Mouse (Mus musculus) kidney, postnatal 0 days (tissue): ENCODE measurements around the gene Csrnp1. TPM values are rescaled to one million over a fixed set of nuclear protein-coding genes. Genes with fewer than 3 reads are reported as not detected.

Source experiments
- ATAC-seq: fragments of 200-750 bp; cut with Nextera tagmentation; replicated peaks from 2 replicates; pipeline ENCODE4 v1.8.0; 2017; ENCODE audit warnings: low read depth, moderate number of reproducible peaks, moderate TSS enrichment, moderate library complexity; ENCODE audit not compliant: low FRiP score
- DNase-seq: peaks from one replicate; pipeline ENCODE4 v3.0.0-alpha.2; 2016; ENCODE audit warnings: low spot score
- H3K27ac ChIP-seq: fragments of 300-500 bp; sonication (generic); 2 replicates; pipeline ENCODE4 v1.5.1; 2014; ENCODE audit warnings: mild to moderate bottlenecking
- H3K27me3 ChIP-seq: fragments of 300-500 bp; sonication (generic); 2 replicates; pipeline ENCODE4 v1.6.1; 2014; ENCODE audit warnings: low read length, mixed read lengths; ENCODE audit not compliant: insufficient read depth
- H3K36me3 ChIP-seq: fragments of 300-500 bp; sonication (generic); 2 replicates; pipeline ENCODE4 v1.6.1; 2014; ENCODE audit warnings: low read length, mixed read lengths; ENCODE audit not compliant: insufficient read depth
- H3K4me1 ChIP-seq: fragments of 300-500 bp; sonication (generic); replicated peaks from 2 replicates; pipeline ENCODE4 v1.6.1; 2014; ENCODE audit warnings: antibody characterized with exemption, low read length, mixed read lengths; ENCODE audit not compliant: insufficient read depth
- H3K4me2 ChIP-seq: fragments of 300-500 bp; sonication (generic); 2 replicates; pipeline ENCODE4 v1.6.1; 2014; ENCODE audit warnings: mild to moderate bottlenecking, low read length, moderate library complexity, mixed read lengths
- H3K4me3 ChIP-seq: fragments of 300-500 bp; sonication (generic); replicated peaks from 2 replicates; pipeline ENCODE4 v1.5.1; 2014; ENCODE audit warnings: low read depth, low read length
- H3K9ac ChIP-seq: fragments of 300-500 bp; sonication (generic); 2 replicates; pipeline ENCODE4 v1.6.1; 2014; ENCODE audit warnings: low read depth, low read length
- H3K9me3 ChIP-seq: fragments of 300-500 bp; sonication (generic); replicated peaks from 2 replicates; pipeline ENCODE4 v1.6.1; 2016; ENCODE audit warnings: low read length, inconsistent platforms, mixed read lengths
- CTCF ChIP-seq: IDR thresholded peaks from 2 replicates; pipeline ENCODE4 v1.5.1; 2016; ENCODE audit warnings: antibody characterized with exemption, low read depth, mild to moderate bottlenecking, moderate library complexity
- WGBS: fragments of 180-500 bp; shearing (Covaris S2); extraction: QIAGEN DNeasy Blood & Tissue Kit; methylation state at CpG from one replicate; pipeline ENCODE4 v1.1.7; 2014; 5-methylcytosine and 5-hydroxymethylcytosine counted together
- polyA plus RNA-seq: library from polyadenylated mRNA; unstranded; fragments of >200 nt; fragmentation: Nextera tagmentation; extraction: Ambion mirVana; gene quantifications from 2 replicates; pipeline ENCODE4 v1.2.1, GENCODE M21; 2015

The Csrnp1 gene
- polyA plus RNA-seq, 1 experiment from 2014 or later: 4.8 TPM

DNA sequence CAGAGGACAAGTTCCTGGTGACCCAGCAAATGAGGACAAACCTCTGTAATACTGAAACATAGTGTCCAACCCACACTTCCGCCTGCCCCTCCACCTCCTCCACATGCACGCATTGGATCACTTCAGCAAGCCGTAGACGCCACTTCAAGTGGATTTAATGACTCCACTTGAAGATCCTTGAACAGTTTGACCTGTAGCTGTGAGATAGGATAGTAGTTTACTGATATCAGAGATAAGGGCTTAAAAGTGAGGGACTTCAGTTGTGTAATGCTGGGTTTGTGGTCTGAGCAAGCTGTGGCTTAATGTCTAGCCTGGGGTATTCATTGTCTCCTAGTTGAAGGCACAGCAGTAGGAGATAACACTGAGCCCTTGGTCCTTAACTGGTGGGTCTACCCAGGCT lies 61.0 kb downstream of the Csrnp1 start:
- H3K27me3 ChIP-seq: no peaks in the 10 kb centered on the region
- H3K4me3 ChIP-seq: no peak overlapping the region
- ATAC-seq (no peak), DNase-seq (no peak)
- H3K36me3 ChIP-seq: peaks cover 80% of the 10 kb centered on the region
- H3K4me1 ChIP-seq: no peaks in the 10 kb centered on the region
- no peak for TF ChIP-seq CTCF
- no peaks in the 10 kb centered on the region for H3K9me3 ChIP-seq
- WGBS: 88% methylated on average over 4 of the region's 4 CpGs
- no peak overlapping the region for H3K4me2 ChIP-seq
- no peak overlapping the region for H3K27ac ChIP-seq
- H3K9ac ChIP-seq: no peak overlapping the region

Other genes starting within 250 kb of the Csrnp1 start
- 0.07 TPM in 1 of 2 replicates, not detected in the other for gene Scn11a, start 159.2 kb downstream of the Csrnp1 start, polyA plus RNA-seq
- gene Wdr48, start 89.8 kb downstream of the Csrnp1 start, polyA plus RNA-seq: 30.8 and 31.1 TPM in 2 replicates
- gene Gorasp1, start 47.1 kb downstream of the Csrnp1 start, polyA plus RNA-seq: 18.3 and 19.1 TPM in 2 replicates
- gene Ttc21a, start 47.1 kb downstream of the Csrnp1 start, polyA plus RNA-seq: 0.03 and 0.06 TPM in 2 replicates
- 0.04 and 0.16 TPM in 2 replicates for gene Xirp1, start 38.9 kb upstream of the Csrnp1 start, polyA plus RNA-seq
- gene Cx3cr1, start 85.2 kb upstream of the Csrnp1 start, polyA plus RNA-seq: 4.3 and 4.5 TPM in 2 replicates
- gene Ccr8, start 107.5 kb upstream of the Csrnp1 start, polyA plus RNA-seq: not detected in 2 replicates
- gene Slc25a38, start 125.7 kb upstream of the Csrnp1 start, polyA plus RNA-seq: 21.5 and 21.9 TPM in 2 replicates
- gene Rpsa, start 143.0 kb upstream of the Csrnp1 start, polyA plus RNA-seq: 1,210 and 1,323 TPM in 2 replicates
- 0.04 TPM in 1 of 2 replicates, not detected in the other for gene Mobp, start 165.0 kb upstream of the Csrnp1 start, polyA plus RNA-seq